In the genomic region with DNA sequence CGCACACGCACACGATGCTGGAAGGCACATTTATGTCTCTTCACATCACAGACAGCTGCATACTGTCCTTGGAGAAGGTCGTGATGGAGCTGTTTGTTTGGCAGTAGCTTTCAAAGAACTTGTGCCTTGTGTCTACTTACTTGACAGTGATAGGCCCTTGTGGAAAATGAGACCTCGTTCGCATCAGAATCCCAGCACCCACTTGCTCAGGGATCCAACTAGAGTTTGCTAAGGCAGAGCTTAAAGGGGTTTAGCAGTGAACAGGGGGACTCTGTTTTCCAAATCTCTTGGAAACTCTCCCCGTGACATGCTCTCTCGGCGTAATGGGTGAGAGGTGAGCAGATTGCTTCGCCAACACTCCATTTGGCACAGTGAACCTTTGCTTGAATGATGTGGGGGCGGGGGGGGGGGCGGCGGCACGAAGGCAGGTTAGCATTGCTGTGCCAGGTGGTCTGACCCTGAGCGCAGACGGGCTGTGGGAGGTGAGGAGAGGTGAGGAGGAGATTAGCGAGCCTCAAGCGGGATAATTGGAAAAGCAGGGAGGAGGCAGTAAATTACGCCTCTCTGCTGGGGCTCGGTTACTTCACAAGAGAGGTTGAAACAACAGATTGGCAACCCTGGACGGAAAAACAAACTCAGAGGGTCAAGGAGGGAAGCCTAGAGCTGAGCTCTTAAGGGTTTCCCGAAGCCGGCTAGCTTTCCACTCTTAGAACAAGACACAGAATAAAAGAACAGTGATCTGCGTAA, we compare ENCODE assay signal across 9 mouse cellular contexts. TPM values are rescaled to one million over a fixed set of nuclear protein-coding genes. Genes with fewer than 3 reads are reported as not detected.
A peak's percentile ranks its signal among the peaks of the same experiment; 100 is the strongest.
DNase-seq lines count a peak whose midpoint lies in the region; ATAC-seq and TF ChIP-seq lines count a peak whose summit lies in the region.
"Had no signal": no experiment of that assay in that cellular context is flagged by ENCODE, and none has a peak within 500 bp of the region (broad histone marks: within the 10 kb centered on the region; RNA-seq: fewer than 3 reads in every experiment).

No protein-coding gene starts in this region.

- H3K4me2 ChIP-seq in forebrain, embryonic 15.5 days (replicated peaks) = peak overlapping the region; percentile 36
- peak overlapping the region; percentile 62 for H3K4me2 ChIP-seq in limb, embryonic 13.5 days (replicated peaks)

- no peak overlapping the region for H3K9ac ChIP-seq in forebrain, embryonic 15.5 days (replicated peaks)
- H3K9ac ChIP-seq in limb, embryonic 13.5 days = no peak overlapping the region; the same call in 1 of the 2 replicates

- H3K4me1 ChIP-seq in forebrain, embryonic 15.5 days = peaks cover 7% of the 10 kb centered on the region
- peaks cover 9% of the 10 kb centered on the region for H3K4me1 ChIP-seq in limb, embryonic 13.5 days
- H3K4me1 ChIP-seq in olfactory bulb, adult 2 months (ENCODE audit: control insufficient read depth, insufficient read depth, low read length) = peaks cover 13% of the 10 kb centered on the region

- no peak for ATAC-seq in forebrain, embryonic 15.5 days (replicated peaks)
- no peak for ATAC-seq in limb, embryonic 13.5 days (ENCODE audit: low FRiP score, low read depth)
- no peak for ATAC-seq in megakaryocyte, adult 5-6 weeks (ENCODE audit: poor library complexity, severe bottlenecking)
- no peak for ATAC-seq in erythroid progenitor cell, adult 5-6 weeks (replicated peaks; ENCODE audit: low FRiP score, poor library complexity, severe bottlenecking)

- peak; percentile 44 to 65 for DNase-seq in lung, adult 18-20 months
- no peak for DNase-seq in lung, postnatal 14 days
- DNase-seq in adrenal gland, adult 18-20 months (ENCODE audit: low spot score in 2 of 2) = no peak

- H3K27me3 ChIP-seq in forebrain, embryonic 15.5 days = no peaks in the 10 kb centered on the region
- no peaks in the 10 kb centered on the region for H3K27me3 ChIP-seq in limb, embryonic 13.5 days

- TF ChIP-seq POLR2A in olfactory bulb, adult 2 months (IDR thresholded peaks at IDR 0.05; ENCODE audit: insufficient read depth, low read depth, low read length) = no peak

- no peak overlapping the region for H3K27ac ChIP-seq in forebrain, embryonic 15.5 days (replicated peaks)
- no peak overlapping the region for H3K27ac ChIP-seq in limb, embryonic 13.5 days
- no peak overlapping the region for H3K27ac ChIP-seq in olfactory bulb, adult 2 months (ENCODE audit: insufficient read depth, low read depth, low read length)
- H3K27ac ChIP-seq: heart, adult 2 months had no signal

- H3K9me3 ChIP-seq in forebrain, embryonic 15.5 days = 0 out of 2 replicates have a peak, but pooled peaks cover 2% of the 10 kb centered on the region
- no peaks in the 10 kb centered on the region for H3K9me3 ChIP-seq in limb, embryonic 13.5 days

- TF ChIP-seq CTCF in olfactory bulb, adult 2 months (IDR thresholded peaks at IDR 0.05; ENCODE audit: insufficient read depth, low read depth, low read length) = no peak

- H3K36me3 ChIP-seq in forebrain, embryonic 15.5 days = no peaks in the 10 kb centered on the region
- H3K36me3 ChIP-seq in limb, embryonic 13.5 days = no peaks in the 10 kb centered on the region

- H3K4me3 ChIP-seq in forebrain, embryonic 15.5 days = 0 out of 2 replicates have a peak overlapping the region, but pooled peaks have one; percentile 10
- peak overlapping the region; percentile 29 for H3K4me3 ChIP-seq in limb, embryonic 13.5 days
- 0 out of 2 replicates have a peak overlapping the region, but pooled peaks have one; percentile 10 for H3K4me3 ChIP-seq in olfactory bulb, adult 2 months (ENCODE audit: insufficient read depth, low read depth, low read length)
- H3K4me3 ChIP-seq: heart, adult 2 months had no signal

- WGBS in forebrain, embryonic 15.5 days = 15% methylated on average over 24 of the region's 24 CpGs
- WGBS in limb, embryonic 13.5 days = 14% methylated on average over 24 of the region's 24 CpGs
- WGBS in olfactory bulb, adult 2 months = 22% methylated on average over 24 of the region's 24 CpGs

RNA-seq across cellular contexts. Expression of a gene that starts 57.4 kb away (rescaled TPM):
- 3.6 and 3.8 TPM in 2 replicates for polyA plus RNA-seq in forebrain, embryonic 15.5 days (2015; fragmentation: Nextera tagmentation; extraction: Ambion mirVana)
- 5.2 and 5.5 TPM in 2 replicates for polyA plus RNA-seq in limb, embryonic 13.5 days (2015; fragmentation: Nextera tagmentation; extraction: Ambion mirVana)
- polyA plus RNA-seq in olfactory bulb, adult 2 months (2012; ENCODE audit: insufficient read depth, insufficient read length, low replicate concordance, missing spikeins) = not detected in 2 replicates
- total RNA-seq in megakaryocyte, adult 5-6 weeks (2015) = 8.8 and 10.0 TPM in 2 replicates
- 1.6 and 2.4 TPM in 2 replicates for total RNA-seq in megakaryocyte, adult 5-6 weeks (2017)
- total RNA-seq in erythroid progenitor cell, adult 5-6 weeks (2015; ENCODE audit: low replicate concordance) = 10.5 and 11.3 TPM in 2 replicates
- total RNA-seq in erythroid progenitor cell, adult 5-6 weeks (2017; ENCODE audit: low replicate concordance) = 0.90 and 0.91 TPM in 2 replicates
- 10 to 100 TPM; 23.7 to 28.6 TPM for total RNA-seq in adrenal gland, adult 18-20 months (2021)

Comparison
In these comparisons a context has a peak if more than half of its experiments do, and no peak if none do; other contexts are left out.
1. DNase-seq: peak in lung, adult 18-20 months (2 of 2); none in lung, postnatal 14 days (single experiment) and adrenal gland, adult 18-20 months (0 of 2).
2. Peak in every context shown above with its lines, with median percentiles within 50 percentile points of each other: H3K4me3 ChIP-seq.